Mouse (Mus musculus) stomach, embryonic 15.5 days (tissue): Measurements from ENCODE around the gene Pex26. TPM values are rescaled to one million over a fixed set of nuclear protein-coding genes. Genes with fewer than 3 reads are reported as not detected.

ENCODE experiments used
- ATAC-seq: fragments of 200-750 bp; cut with Nextera tagmentation; 2 replicates; pipeline ENCODE4 v1.8.0; 2017; ENCODE audit warnings: low read depth, moderate number of reproducible peaks, moderate TSS enrichment; ENCODE audit not compliant: insufficient read depth, low FRiP score
- H3K27ac ChIP-seq: fragments of 300-500 bp; sonication (generic); 2 replicates; pipeline ENCODE4 v1.5.1; 2015; ENCODE audit warnings: mild to moderate bottlenecking, inconsistent platforms
- H3K27me3 ChIP-seq: fragments of 300-500 bp; sonication (generic); replicated peaks from 2 replicates; pipeline ENCODE4 v1.6.1; 2015; ENCODE audit warnings: inconsistent platforms
- H3K36me3 ChIP-seq: fragments of 300-500 bp; sonication (generic); 2 replicates; pipeline ENCODE4 v1.6.1; 2015; ENCODE audit warnings: inconsistent platforms
- H3K4me1 ChIP-seq: fragments of 300-500 bp; sonication (generic); 2 replicates; pipeline ENCODE4 v1.6.1; 2015; ENCODE audit warnings: inconsistent platforms
- H3K4me2 ChIP-seq: fragments of 300-500 bp; sonication (generic); 2 replicates; pipeline ENCODE4 v1.6.1; 2015; ENCODE audit warnings: mild to moderate bottlenecking, inconsistent platforms
- H3K4me3 ChIP-seq: fragments of 300-500 bp; sonication (generic); replicated peaks from 2 replicates; pipeline ENCODE4 v1.5.1; 2015; ENCODE audit warnings: inconsistent platforms
- H3K9ac ChIP-seq: fragments of 300-500 bp; sonication (generic); 2 replicates; pipeline ENCODE4 v1.6.1; 2015; ENCODE audit warnings: inconsistent platforms
- H3K9me3 ChIP-seq: fragments of 300-500 bp; sonication (generic); 2 replicates; pipeline ENCODE4 v1.6.1; 2016; ENCODE audit warnings: inconsistent platforms
- WGBS: fragments of 180-500 bp; shearing (Covaris S2); methylation state at CpG from one replicate; pipeline ENCODE4 v1.1.7; 2015; 5-methylcytosine and 5-hydroxymethylcytosine counted together
- polyA plus RNA-seq: library from polyadenylated mRNA; unstranded; fragments of >200 nt; fragmentation: Nextera tagmentation; extraction: Ambion mirVana; gene quantifications from 2 replicates; pipeline ENCODE4 v1.2.1, GENCODE M21; 2015

The Pex26 gene
- 13.6 and 14.0 TPM in 2 replicates for polyA plus RNA-seq

GRCm38 (mm10) chr6:121183414-121184173, at the start of gene Pex26:
Gene Pex26, plus strand, starts transcription at chr6:121183667.
- WGBS, result 1% methylated on average over 32 of the region's 32 CpGs
- ATAC-seq, result peak; percentile 88
- Histone ChIP-seq H3K36me3 (peaks cover 4% of the 10 kb centered on the region; the same call in 1 of the 2 replicates), H3K27ac (peak within 1 kb of the TSS; percentile 89), H3K4me1 (peaks cover 20% of the 10 kb centered on the region; the same call in 1 of the 2 replicates), H3K4me2 (peak within 1 kb of the TSS; percentile 93), H3K9ac (peak within 1 kb of the TSS; percentile 49), H3K4me3 (peak within 1 kb of the TSS; percentile 69), H3K9me3 (no peaks in the 10 kb centered on the region), H3K27me3 (no peaks in the 10 kb centered on the region)

- Histone ChIP-seq H3K36me3 (no peaks in the 10 kb centered on the region), H3K27me3 (peaks cover 11% of the 10 kb centered on the region; the same call in 1 of the 2 replicates), H3K4me2 (no peak overlapping the region), H3K27ac (no peak overlapping the region), H3K9ac (no peak overlapping the region), H3K4me1 (peaks cover 18% of the 10 kb centered on the region), H3K4me3 (no peak overlapping the region), H3K9me3 (no peaks in the 10 kb centered on the region)
- ATAC-seq, result no peak
- WGBS, result 55% methylated on average over 3 of the region's 3 CpGs
These were observed 49.2 kb upstream of the Pex26 start for GRCm38 (mm10) chr6:121134249-121134648.

GRCm38 (mm10) chr6:121134884-121135283, 48.6 kb upstream of the Pex26 start:
- H3K4me3 ChIP-seq, result no peak overlapping the region
- peaks cover 13% of the 10 kb centered on the region for H3K4me1 ChIP-seq
- peaks cover 11% of the 10 kb centered on the region; the same call in 1 of the 2 replicates for H3K27me3 ChIP-seq
- H3K9ac ChIP-seq, result no peak overlapping the region
- no peak for ATAC-seq
- H3K4me2 ChIP-seq, result no peak overlapping the region
- WGBS, result 59% methylated on average over 5 of the region's 5 CpGs
- H3K27ac ChIP-seq, result no peak overlapping the region
- H3K9me3 ChIP-seq, result no peaks in the 10 kb centered on the region
- no peaks in the 10 kb centered on the region for H3K36me3 ChIP-seq

GRCm38 (mm10) chr6:121137222-121137621, 46.2 kb upstream of the Pex26 start:
- Histone ChIP-seq H3K27me3 (no peaks in the 10 kb centered on the region), H3K4me1 (0 out of 2 replicates have a peak, but pooled peaks cover 4% of the 10 kb centered on the region), H3K4me2 (no peak overlapping the region), H3K4me3 (no peak overlapping the region), H3K9me3 (no peaks in the 10 kb centered on the region), H3K27ac (no peak overlapping the region), H3K36me3 (no peaks in the 10 kb centered on the region), H3K9ac (no peak overlapping the region)
- WGBS, result 60% methylated on average over 6 of the region's 6 CpGs
- no peak for ATAC-seq

- Histone ChIP-seq H3K4me3 (no peak overlapping the region), H3K36me3 (no peaks in the 10 kb centered on the region), H3K9me3 (no peaks in the 10 kb centered on the region), H3K9ac (no peak overlapping the region), H3K4me1 (0 out of 2 replicates have a peak, but pooled peaks cover 4% of the 10 kb centered on the region), H3K27me3 (no peaks in the 10 kb centered on the region), H3K27ac (0 out of 2 replicates have a peak overlapping the region, but pooled peaks have one; percentile 18), H3K4me2 (no peak overlapping the region)
- WGBS, result 53% methylated on average over 12 of the region's 12 CpGs
- ATAC-seq, result peak; percentile 66
These were observed 45.0 kb upstream of the Pex26 start for GRCm38 (mm10) chr6:121138338-121139040.

GRCm38 (mm10) chr6:121139271-121139670, 44.2 kb upstream of the Pex26 start:
- Histone ChIP-seq H3K9me3 (no peaks in the 10 kb centered on the region), H3K4me3 (no peak overlapping the region), H3K27me3 (no peaks in the 10 kb centered on the region), H3K9ac (no peak overlapping the region), H3K27ac (no peak overlapping the region), H3K4me1 (peaks cover 8% of the 10 kb centered on the region; the same call in 1 of the 2 replicates), H3K4me2 (no peak overlapping the region), H3K36me3 (no peaks in the 10 kb centered on the region)
- no peak for ATAC-seq
- 98% methylated on average over 1 of the region's 1 CpGs for WGBS

GRCm38 (mm10) chr6:121142298-121142697, 41.2 kb upstream of the Pex26 start:
- H3K27me3 ChIP-seq, result no peaks in the 10 kb centered on the region
- no peaks in the 10 kb centered on the region for H3K9me3 ChIP-seq
- 76% methylated on average over 7 of the region's 7 CpGs for WGBS
- no peak overlapping the region for H3K4me2 ChIP-seq
- H3K4me1 ChIP-seq, result peaks cover 20% of the 10 kb centered on the region; the same call in 1 of the 2 replicates
- H3K9ac ChIP-seq, result no peak overlapping the region
- ATAC-seq, result no peak
- H3K36me3 ChIP-seq, result no peaks in the 10 kb centered on the region
- no peak overlapping the region for H3K27ac ChIP-seq
- H3K4me3 ChIP-seq, result no peak overlapping the region

- no peak overlapping the region for H3K4me3 ChIP-seq
- no peaks in the 10 kb centered on the region for H3K27me3 ChIP-seq
- no peaks in the 10 kb centered on the region for H3K9me3 ChIP-seq
- no peak overlapping the region for H3K9ac ChIP-seq
- no peak overlapping the region for H3K4me2 ChIP-seq
- H3K27ac ChIP-seq, result no peak overlapping the region
- ATAC-seq, result peak; percentile 24; the same call in 1 of the 2 replicates
- WGBS, result 80% methylated on average over 8 of the region's 8 CpGs
- H3K36me3 ChIP-seq, result no peaks in the 10 kb centered on the region
- peaks cover 23% of the 10 kb centered on the region; the same call in 1 of the 2 replicates for H3K4me1 ChIP-seq
These were observed 40.0 kb upstream of the Pex26 start for GRCm38 (mm10) chr6:121143439-121143838.

GRCm38 (mm10) chr6:121144066-121144465, 39.4 kb upstream of the Pex26 start:
- Histone ChIP-seq H3K9me3 (no peaks in the 10 kb centered on the region), H3K27ac (no peak overlapping the region), H3K27me3 (no peaks in the 10 kb centered on the region), H3K4me1 (peaks cover 23% of the 10 kb centered on the region; the same call in 1 of the 2 replicates), H3K4me2 (no peak overlapping the region), H3K4me3 (no peak overlapping the region), H3K36me3 (no peaks in the 10 kb centered on the region), H3K9ac (no peak overlapping the region)
- 53% methylated on average over 4 of the region's 4 CpGs for WGBS
- peak; percentile 66; the same call in 1 of the 2 replicates for ATAC-seq

- 70% methylated on average over 13 of the region's 13 CpGs for WGBS
- Histone ChIP-seq H3K4me2 (no peak overlapping the region), H3K36me3 (no peaks in the 10 kb centered on the region), H3K4me3 (no peak overlapping the region), H3K27me3 (no peaks in the 10 kb centered on the region), H3K4me1 (peaks cover 23% of the 10 kb centered on the region; the same call in 1 of the 2 replicates), H3K9ac (no peak overlapping the region), H3K27ac (no peak overlapping the region), H3K9me3 (no peaks in the 10 kb centered on the region)
- ATAC-seq, result no peak
These were observed 38.4 kb upstream of the Pex26 start for GRCm38 (mm10) chr6:121145010-121145604.

GRCm38 (mm10) chr6:121145906-121146305, 37.6 kb upstream of the Pex26 start:
- Histone ChIP-seq H3K9ac (no peak overlapping the region), H3K4me1 (peaks cover 23% of the 10 kb centered on the region; the same call in 1 of the 2 replicates), H3K4me2 (no peak overlapping the region), H3K9me3 (no peaks in the 10 kb centered on the region), H3K36me3 (no peaks in the 10 kb centered on the region), H3K27ac (no peak overlapping the region), H3K4me3 (no peak overlapping the region), H3K27me3 (no peaks in the 10 kb centered on the region)
- no peak for ATAC-seq
- WGBS, result 61% methylated on average over 8 of the region's 8 CpGs
